Mouse (Mus musculus): ENCODE results near the gene Nkiras2.
"Not testable (repeated sequence)": the region's sequence is repeated elsewhere in the genome, so short reads cannot be mapped to it uniquely, and the experiment has no call there.

Gene Nkiras2

DNA sequence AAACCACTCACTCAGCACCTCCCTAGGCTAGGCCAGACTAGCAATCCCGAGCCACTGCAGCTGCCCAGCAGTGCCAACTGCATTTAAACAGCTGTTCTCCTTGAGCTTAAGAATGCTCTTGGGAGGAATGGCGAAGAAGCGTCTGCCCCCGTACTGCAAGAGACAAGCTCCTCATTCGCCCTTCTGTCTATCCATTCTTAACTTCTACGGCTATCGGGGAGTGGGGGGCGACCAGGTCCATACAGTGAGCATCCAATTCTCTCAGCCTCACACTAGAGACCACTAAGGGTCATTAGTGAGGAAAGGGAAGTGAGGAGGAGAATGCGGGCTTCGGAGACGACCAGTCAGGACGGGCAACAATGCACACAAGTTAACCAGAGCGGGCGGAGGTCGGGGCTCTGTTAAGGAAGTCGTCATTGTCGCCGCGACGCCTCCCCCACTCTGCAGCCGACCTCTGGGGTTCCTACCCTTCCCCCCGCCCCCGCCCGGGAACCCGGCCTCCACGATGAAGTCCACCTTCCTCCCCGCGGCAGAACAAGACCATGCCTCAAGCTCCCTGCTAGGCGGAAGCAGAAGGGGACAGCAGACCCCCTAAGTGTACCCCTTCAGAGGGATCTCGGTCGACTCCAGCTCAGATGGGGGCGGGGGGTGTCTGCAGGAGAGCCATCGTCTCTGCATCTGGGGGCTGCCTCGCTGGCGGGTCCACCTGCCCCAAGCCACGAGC is at the start of gene Nkiras2:
Gene Nkiras2 (plus strand): TSS at position 484 of the 724 bp plus-strand sequence.
- peak; percentile 80 for DNase-seq

- no peak for DNase-seq
These were observed 49.3 kb upstream of the Nkiras2 start for GRCm38 (mm10) chr11:100569789-100570188.

DNA sequence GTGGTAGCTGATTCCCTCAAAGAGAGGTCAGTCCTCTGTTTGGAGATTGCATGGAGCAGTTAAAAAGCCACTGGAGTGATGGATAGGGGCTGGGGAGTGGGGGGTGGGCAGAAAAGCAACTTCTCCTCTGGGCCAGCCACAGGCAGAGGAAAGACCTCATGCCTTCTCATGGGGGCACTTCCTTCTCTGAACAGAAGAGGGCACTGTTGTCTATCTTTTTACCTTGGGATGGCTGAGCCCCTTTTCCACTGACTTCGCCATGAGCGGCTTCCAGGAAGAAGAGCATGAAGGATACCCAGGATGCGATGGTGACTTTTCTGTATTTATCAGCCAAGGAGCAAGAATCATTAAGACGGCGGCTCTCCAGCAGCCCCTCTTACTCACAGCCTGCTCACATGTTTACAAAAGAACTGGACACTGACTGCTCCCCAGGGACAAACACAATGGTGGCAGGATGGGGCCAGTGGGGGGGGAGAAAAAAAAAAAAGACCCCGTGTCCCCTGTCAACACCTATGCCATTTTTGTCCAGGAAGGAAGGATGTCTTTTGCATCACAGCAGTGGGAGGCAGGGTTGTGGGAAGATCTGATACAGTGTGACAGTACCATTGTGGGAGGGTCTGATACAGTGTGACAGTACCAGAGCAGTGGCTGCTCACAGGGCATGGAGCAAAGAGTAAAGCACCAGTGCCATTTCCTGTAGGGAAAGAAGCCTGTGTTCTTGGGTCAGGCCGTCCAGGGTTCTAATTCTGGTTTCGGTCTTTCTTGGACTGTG is 48.4 kb upstream of the Nkiras2 start:
- peak; percentile 90 for DNase-seq

DNA sequence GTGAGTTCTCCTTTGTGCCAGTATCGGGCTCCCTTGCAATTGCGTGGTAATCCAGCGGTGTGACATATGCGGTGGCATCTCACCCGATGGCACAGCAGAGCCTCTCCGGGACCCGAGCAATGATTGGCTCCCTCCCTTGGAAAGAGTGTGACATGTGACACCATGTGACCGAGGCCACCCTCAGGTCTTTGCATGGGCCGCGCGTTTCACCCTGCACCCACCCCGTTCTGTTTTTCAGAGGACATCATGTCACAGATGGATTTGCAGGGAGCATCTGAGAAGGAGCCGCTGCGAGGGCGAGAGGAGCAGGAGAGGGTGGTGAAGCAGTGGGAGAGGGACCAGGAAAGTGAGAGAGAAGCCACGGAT is 47.9 kb upstream of the Nkiras2 start:
- DNase-seq, result no peak

DNA sequence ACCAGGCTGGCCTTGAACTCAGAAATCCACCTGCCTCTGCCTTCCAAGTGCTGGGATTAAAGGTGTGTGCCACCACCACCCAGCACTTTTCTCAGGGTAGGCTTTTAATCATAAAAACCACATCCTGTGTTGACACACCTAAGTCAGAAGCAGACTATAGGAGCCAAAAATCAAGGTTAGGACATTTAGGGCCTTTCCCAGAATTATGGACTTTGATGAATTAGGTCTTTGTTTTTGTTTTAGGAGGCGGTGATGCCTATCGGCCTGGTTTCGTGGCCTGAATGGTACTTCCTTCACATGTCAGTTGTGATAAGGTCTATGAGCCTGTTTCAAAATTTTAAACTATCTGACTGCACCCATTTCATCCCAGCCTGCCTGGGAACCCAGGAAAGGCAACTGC is 44.9 kb upstream of the Nkiras2 start:
- DNase-seq, result no peak

DNA sequence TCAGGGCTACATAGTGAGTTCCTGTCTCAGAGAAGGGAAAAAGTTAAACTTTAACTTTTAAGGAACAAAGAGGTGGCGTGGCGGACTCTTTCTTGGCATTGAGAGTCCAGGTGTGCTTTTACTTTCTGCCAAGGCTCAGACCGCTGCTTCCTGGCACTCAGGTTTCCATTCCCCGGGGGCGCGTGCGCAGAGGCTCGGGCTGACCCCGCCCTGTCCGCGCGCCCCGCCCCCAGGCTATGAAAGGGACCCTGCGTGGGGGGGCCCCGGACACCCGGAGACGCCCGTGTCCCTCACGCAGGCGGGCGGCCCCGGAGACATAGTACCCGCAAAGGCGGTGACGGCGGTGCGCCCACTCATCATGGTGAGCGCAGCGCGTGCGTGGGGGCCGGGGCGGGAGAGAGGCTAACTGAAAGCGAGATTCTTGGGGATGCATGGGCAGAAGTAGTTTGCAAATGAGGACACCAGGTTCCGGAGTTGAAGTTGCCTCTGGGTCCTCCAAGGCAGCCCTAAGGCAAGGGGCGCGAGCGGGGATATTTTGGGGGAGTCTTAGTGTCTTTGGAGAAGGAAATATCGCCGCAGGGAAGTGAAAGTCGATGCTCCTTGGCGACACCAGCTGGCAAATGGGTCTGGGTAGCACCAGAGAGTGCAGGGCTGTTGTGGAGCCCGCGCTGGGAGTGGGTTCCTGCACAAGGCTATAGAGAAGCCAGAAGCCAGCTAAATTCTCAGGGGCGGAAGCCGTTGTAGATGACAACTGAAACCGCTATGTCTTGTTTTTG is 44.1 kb upstream of the Nkiras2 start, which contains the start of gene Cnp:
Gene Cnp (plus strand): TSS at position 197 of the 776 bp plus-strand sequence.
- DNase-seq, result peak; percentile 88

GRCm38 (mm10) chr11:100575484-100575855 is 43.6 kb upstream of the Nkiras2 start:
- DNase-seq, result no peak

GRCm38 (mm10) chr11:100576256-100576655 is 42.8 kb upstream of the Nkiras2 start:
- no peak for DNase-seq

- DNase-seq, result no peak
These were observed 41.0 kb upstream of the Nkiras2 start for GRCm38 (mm10) chr11:100577852-100578599.

DNA sequence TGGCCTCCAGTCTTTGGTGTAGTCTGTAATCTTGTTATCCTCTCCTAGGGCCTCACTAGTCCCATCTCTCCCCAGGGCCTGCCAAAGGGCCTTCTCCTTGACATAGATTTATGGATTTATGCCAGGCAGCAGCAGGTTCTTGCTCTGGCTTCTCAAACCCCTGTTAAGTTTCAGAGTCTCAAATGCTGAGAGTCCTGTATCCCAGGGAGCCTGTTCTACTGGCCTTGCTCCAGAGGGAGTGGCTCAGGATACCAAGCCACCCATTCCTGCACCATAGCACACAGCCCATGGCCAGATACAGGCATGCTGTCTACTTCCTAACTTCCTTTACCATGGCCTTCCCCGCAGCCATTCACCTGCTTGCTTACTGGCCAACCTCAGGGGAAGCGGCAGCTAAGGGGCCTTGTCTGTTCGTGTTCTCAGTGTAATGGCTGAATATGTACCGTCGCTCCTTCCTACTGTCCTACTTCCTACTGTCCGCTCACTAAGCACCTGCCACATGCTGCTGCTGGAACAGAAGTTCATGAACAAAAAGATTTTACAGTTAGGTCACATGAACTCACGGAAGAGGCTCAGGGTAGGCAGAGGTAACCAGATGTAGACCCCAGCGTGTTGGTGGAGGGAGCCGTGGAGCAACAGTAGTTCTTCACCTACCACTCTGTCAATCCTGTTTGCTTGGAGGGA is 39.8 kb upstream of the Nkiras2 start:
- peak; percentile 17 for DNase-seq

DNA sequence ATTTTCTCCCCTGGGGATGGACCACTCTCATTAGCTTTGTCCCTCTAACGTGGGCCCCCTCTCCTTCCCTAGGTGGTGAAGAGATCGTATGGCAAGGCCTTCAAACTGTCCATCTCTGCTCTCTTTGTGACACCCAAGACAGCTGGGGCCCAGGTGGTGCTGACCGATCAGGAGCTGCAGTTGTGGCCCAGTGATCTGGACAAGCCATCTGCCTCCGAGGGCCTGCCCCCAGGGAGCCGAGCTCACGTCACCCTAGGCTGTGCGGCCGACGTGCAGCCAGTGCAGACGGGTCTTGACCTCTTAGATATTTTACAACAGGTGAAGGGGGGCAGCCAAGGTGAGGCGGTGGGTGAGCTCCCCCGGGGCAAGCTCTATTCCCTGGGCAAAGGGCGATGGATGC is 38.8 kb upstream of the Nkiras2 start:
- no peak for DNase-seq

GRCm38 (mm10) chr11:100581756-100582155 is 37.3 kb upstream of the Nkiras2 start:
- peak; percentile 23 for DNase-seq

DNA sequence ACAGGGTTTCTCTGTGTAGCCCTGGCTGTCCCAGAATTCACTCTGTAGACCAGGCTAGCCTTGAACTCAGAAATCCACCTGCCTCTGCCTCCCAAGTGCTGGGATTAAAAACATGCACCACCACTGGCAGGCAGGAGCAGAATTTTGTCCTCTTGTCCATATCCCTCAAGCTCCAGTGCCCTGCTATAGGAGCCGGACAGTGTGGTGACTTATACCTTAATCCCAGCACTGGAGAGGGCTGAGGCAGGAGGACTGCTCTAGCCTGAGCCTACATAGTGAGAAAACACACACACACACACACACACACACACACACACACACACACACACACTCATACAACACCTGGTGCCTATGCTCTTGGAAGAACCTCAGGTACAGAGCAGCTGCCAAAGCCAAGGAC is 36.6 kb upstream of the Nkiras2 start:
- not testable (repeated sequence) for DNase-seq

- no peak for DNase-seq
These were observed 36.2 kb upstream of the Nkiras2 start for GRCm38 (mm10) chr11:100582836-100583235.

DNA sequence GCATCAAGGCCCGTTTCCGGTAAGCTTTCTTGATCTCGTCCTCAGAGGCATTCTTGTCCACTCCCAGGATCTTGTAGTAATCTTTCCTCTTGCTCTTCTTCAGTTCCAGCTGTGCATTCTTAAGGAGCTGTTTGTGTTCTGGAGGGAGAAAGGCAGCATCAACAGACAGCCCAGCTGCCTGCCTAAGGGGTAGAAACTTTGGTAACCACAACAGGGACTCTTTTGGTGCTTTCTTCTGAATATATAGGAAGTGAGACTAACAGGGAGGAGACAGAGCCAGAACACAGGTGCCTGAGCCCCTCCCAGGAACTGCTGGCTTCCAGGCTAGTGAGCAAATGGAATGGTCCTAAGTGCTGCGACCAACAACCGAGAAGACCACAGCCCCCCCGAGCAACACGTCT is 34.5 kb upstream of the Nkiras2 start:
- DNase-seq, result no peak

DNA sequence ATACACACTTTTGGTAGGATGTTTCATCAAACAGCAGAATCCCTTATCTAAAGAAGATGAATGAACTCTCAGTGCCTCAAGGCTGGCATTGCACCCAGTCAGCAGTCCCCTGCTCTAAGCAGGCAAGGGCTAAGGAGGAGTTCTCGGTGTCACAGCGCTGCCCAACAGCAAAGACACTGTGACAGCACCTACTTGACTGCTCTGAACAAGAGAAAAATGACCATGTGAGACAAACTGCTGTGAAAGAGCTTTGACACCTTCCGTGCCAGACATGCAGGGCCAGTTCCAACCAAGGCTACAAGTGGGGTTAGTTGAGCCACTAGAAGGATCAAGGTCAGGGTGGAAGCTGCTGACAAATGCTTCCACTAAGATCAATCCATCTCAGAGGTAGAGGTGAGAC is 33.9 kb upstream of the Nkiras2 start:
- no peak for DNase-seq

- no peak for DNase-seq
These were observed 30.6 kb upstream of the Nkiras2 start for GRCm38 (mm10) chr11:100588462-100588861.

GRCm38 (mm10) chr11:100592346-100593046 is 26.5 kb upstream of the Nkiras2 start:
- DNase-seq, result no peak

DNA sequence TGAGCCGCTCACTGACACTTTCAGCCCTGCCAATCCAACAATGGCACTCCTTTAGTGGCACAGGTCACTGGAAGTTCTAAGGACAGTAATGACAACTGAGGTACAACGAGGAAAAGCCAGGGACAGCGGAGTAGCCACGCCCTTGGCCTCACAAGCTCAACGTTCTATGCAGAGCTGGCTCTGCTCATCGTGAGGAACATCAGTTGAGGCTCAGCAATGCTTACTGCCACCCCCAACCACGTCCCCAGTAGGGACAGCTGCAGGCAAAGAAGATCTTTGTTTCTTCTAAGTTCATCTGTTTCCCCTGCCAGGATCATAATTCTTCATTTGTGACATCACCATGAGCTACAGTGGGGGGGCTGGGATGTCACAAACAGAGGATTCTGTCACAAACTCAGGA is 24.4 kb upstream of the Nkiras2 start:
- DNase-seq, result no peak

- no peak for DNase-seq
These were observed 23.5 kb upstream of the Nkiras2 start for GRCm38 (mm10) chr11:100595533-100595932.

DNA sequence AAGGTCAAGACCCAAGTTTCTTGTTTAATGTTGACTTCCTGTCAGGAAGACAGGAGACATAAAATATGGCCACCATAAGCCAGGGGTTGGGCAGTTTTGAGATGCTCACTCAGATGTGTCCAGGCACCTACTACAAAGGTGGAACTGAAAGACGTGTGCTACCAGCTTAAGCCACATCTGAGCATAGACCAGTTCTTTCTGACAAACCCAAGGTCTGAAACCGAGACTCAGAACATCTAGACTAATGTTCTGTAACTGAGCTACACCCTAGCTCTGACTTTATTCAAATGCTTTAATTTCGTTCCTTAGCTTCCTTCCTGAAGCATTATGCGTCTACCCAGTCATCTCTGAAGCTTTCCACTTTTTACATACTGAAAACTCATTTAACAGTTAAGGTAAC is 21.0 kb upstream of the Nkiras2 start:
- no peak for DNase-seq

GRCm38 (mm10) chr11:100601372-100601771 is 17.7 kb upstream of the Nkiras2 start:
- no peak for DNase-seq

Data from lung, postnatal 36 days (tissue).